Mouse (Mus musculus): Measurements from ENCODE around the gene March1. TPM values are rescaled to one million over a fixed set of nuclear protein-coding genes. Genes with fewer than 3 reads are reported as not detected.
A peak's percentile ranks its signal among the peaks of the same experiment; 100 is the strongest.

The March1 gene
- polyA plus RNA-seq, 1 experiment from 2014 or later = 14.1 TPM

GRCm38 (mm10) chr8:66437929-66438328, 820.2 kb downstream of the March1 start:
- 87% methylated on average over 3 of the region's 3 CpGs for WGBS
- no peak for ATAC-seq
- no peak overlapping the region for H3K27ac ChIP-seq (ENCODE audit: low read depth, low read length)

GRCm38 (mm10) chr8:66438468-66438867, 820.8 kb downstream of the March1 start:
- 84% methylated on average over 4 of the region's 4 CpGs for WGBS
- DNase-seq (ENCODE audit: low spot score) = no peak
- Histone ChIP-seq H3K9ac (ENCODE audit: low read length) (no peak overlapping the region), H3K36me3 (ENCODE audit: control insufficient read depth, insufficient read depth, low read length) (no peaks in the 10 kb centered on the region), H3K4me3 (ENCODE audit: low read depth, low read length) (no peak overlapping the region), H3K27ac (ENCODE audit: low read depth, low read length) (no peak overlapping the region), H3K4me1 (ENCODE audit: control insufficient read depth, insufficient read depth, low read length) (no peaks in the 10 kb centered on the region), H3K27me3 (replicated peaks; ENCODE audit: control insufficient read depth, insufficient read depth, low read length) (no peaks in the 10 kb centered on the region), H3K4me2 (ENCODE audit: low read length) (no peak overlapping the region), H3K9me3 (replicated peaks; ENCODE audit: control insufficient read depth, low read length) (no peaks in the 10 kb centered on the region)
- no peak for ATAC-seq

More at GRCm38 (mm10) chr8:66437929-66438328, 820.2 kb downstream of the March1 start:
- H3K27me3 ChIP-seq (replicated peaks; ENCODE audit: control insufficient read depth, insufficient read depth, low read length) = no peaks in the 10 kb centered on the region
- H3K36me3 ChIP-seq (ENCODE audit: control insufficient read depth, insufficient read depth, low read length) = no peaks in the 10 kb centered on the region
- no peak for DNase-seq (ENCODE audit: low spot score)
- H3K4me2 ChIP-seq (ENCODE audit: low read length) = no peak overlapping the region
- H3K9me3 ChIP-seq (replicated peaks; ENCODE audit: control insufficient read depth, low read length) = no peaks in the 10 kb centered on the region
- H3K4me3 ChIP-seq (ENCODE audit: low read depth, low read length) = no peak overlapping the region
- no peak overlapping the region for H3K9ac ChIP-seq (ENCODE audit: low read length)
- no peaks in the 10 kb centered on the region for H3K4me1 ChIP-seq (ENCODE audit: control insufficient read depth, insufficient read depth, low read length)

DNA sequence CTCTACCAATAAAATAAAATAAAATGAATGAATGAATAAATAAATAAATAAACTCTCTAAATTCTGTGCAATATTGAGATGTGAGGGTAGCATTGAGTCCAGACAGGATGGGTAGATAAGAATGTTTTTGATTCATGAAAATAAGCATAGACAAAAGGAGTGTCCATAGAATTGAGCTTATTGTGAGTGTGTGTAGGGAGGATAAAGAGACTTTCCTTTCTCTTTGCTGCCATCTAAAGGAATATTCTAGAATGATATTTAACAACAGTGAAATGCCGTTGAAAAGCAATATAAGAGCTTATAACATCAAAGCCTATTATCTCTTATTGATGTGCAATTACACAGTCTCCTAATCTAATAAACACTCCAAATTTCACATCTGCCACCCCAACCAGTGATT, 823.4 kb downstream of the March1 start:
- Histone ChIP-seq H3K9ac (ENCODE audit: low read length) (no peak overlapping the region), H3K4me2 (ENCODE audit: low read length) (no peak overlapping the region), H3K27me3 (replicated peaks; ENCODE audit: control insufficient read depth, insufficient read depth, low read length) (no peaks in the 10 kb centered on the region), H3K27ac (ENCODE audit: low read depth, low read length) (no peak overlapping the region), H3K4me3 (ENCODE audit: low read depth, low read length) (no peak overlapping the region), H3K9me3 (replicated peaks; ENCODE audit: control insufficient read depth, low read length) (no peaks in the 10 kb centered on the region), H3K36me3 (ENCODE audit: control insufficient read depth, insufficient read depth, low read length) (no peaks in the 10 kb centered on the region), H3K4me1 (ENCODE audit: control insufficient read depth, insufficient read depth, low read length) (no peaks in the 10 kb centered on the region)
- peak; percentile 69; the same call in 1 of the 2 replicates for ATAC-seq
- 14% methylated on average over 1 of the region's 1 CpGs for WGBS
- DNase-seq (ENCODE audit: low spot score) = peak; percentile 80

- Histone ChIP-seq H3K36me3 (ENCODE audit: control insufficient read depth, insufficient read depth, low read length) (no peaks in the 10 kb centered on the region), H3K27me3 (replicated peaks; ENCODE audit: control insufficient read depth, insufficient read depth, low read length) (no peaks in the 10 kb centered on the region), H3K4me2 (ENCODE audit: low read length) (no peak overlapping the region), H3K4me3 (ENCODE audit: low read depth, low read length) (no peak overlapping the region), H3K4me1 (ENCODE audit: control insufficient read depth, insufficient read depth, low read length) (no peaks in the 10 kb centered on the region), H3K27ac (ENCODE audit: low read depth, low read length) (no peak overlapping the region), H3K9ac (ENCODE audit: low read length) (no peak overlapping the region), H3K9me3 (replicated peaks; ENCODE audit: control insufficient read depth, low read length) (no peaks in the 10 kb centered on the region)
- ATAC-seq = peak; percentile 65
- DNase-seq (ENCODE audit: low spot score) = peak; percentile 71
- 32% methylated on average over 1 of the region's 1 CpGs for whole genome bisulfite sequencing
These were observed 825.1 kb downstream of the March1 start for GRCm38 (mm10) chr8:66442778-66443177.

- no peaks in the 10 kb centered on the region for H3K9me3 ChIP-seq (replicated peaks; ENCODE audit: control insufficient read depth, low read length)
- H3K9ac ChIP-seq (ENCODE audit: low read length) = no peak overlapping the region
- H3K4me2 ChIP-seq (ENCODE audit: low read length) = no peak overlapping the region
- no peaks in the 10 kb centered on the region for H3K36me3 ChIP-seq (ENCODE audit: control insufficient read depth, insufficient read depth, low read length)
- 70% methylated on average over 5 of the region's 5 CpGs for WGBS
- H3K27me3 ChIP-seq (replicated peaks; ENCODE audit: control insufficient read depth, insufficient read depth, low read length) = no peaks in the 10 kb centered on the region
- ATAC-seq (no peak), DNase-seq (ENCODE audit: low spot score) (no peak)
- no peak overlapping the region for H3K4me3 ChIP-seq (ENCODE audit: low read depth, low read length)
- no peak overlapping the region for H3K27ac ChIP-seq (ENCODE audit: low read depth, low read length)
- no peaks in the 10 kb centered on the region for H3K4me1 ChIP-seq (ENCODE audit: control insufficient read depth, insufficient read depth, low read length)
These were observed 826.4 kb downstream of the March1 start for GRCm38 (mm10) chr8:66444141-66444540.

DNA sequence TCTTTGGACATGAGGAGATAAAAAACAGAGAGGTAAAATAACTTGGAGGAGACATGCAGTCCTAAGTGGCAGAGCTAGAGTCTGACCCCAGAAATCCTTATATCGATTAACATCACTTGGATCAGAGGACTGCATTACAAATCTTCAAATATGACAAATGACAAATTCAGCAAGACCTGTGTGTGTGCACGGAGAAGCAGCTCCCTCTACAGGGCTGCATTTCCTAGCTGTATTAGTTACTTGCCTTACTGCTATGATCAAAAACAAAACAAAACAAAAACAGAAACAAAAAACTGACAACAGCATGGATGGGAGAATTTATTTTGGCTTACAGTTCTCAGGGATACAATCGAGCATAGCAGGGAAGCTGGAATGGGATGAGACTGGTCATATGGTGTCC, 827.7 kb downstream of the March1 start:
- no peak for DNase-seq (ENCODE audit: low spot score)
- WGBS = 74% methylated on average over 3 of the region's 3 CpGs

GRCm38 (mm10) chr8:66450691-66451090, 833.0 kb downstream of the March1 start:
- DNase-seq (ENCODE audit: low spot score) = peak; percentile 42
- Histone ChIP-seq H3K4me2 (ENCODE audit: low read length) (no peak overlapping the region), H3K9me3 (replicated peaks; ENCODE audit: control insufficient read depth, low read length) (no peaks in the 10 kb centered on the region), H3K36me3 (ENCODE audit: control insufficient read depth, insufficient read depth, low read length) (no peaks in the 10 kb centered on the region), H3K9ac (ENCODE audit: low read length) (no peak overlapping the region), H3K4me1 (ENCODE audit: control insufficient read depth, insufficient read depth, low read length) (no peaks in the 10 kb centered on the region), H3K4me3 (ENCODE audit: low read depth, low read length) (no peak overlapping the region), H3K27me3 (replicated peaks; ENCODE audit: control insufficient read depth, insufficient read depth, low read length) (no peaks in the 10 kb centered on the region), H3K27ac (ENCODE audit: low read depth, low read length) (no peak overlapping the region)
- WGBS = 21% methylated on average over 5 of the region's 5 CpGs
- 0 out of 2 replicates have a peak, but pooled peaks have one; percentile 34 for ATAC-seq

More for the DNA sequence above, 827.7 kb downstream of the March1 start:
- H3K4me3 ChIP-seq (ENCODE audit: low read depth, low read length) = no peak overlapping the region
- H3K4me1 ChIP-seq (ENCODE audit: control insufficient read depth, insufficient read depth, low read length) = no peaks in the 10 kb centered on the region
- no peak overlapping the region for H3K27ac ChIP-seq (ENCODE audit: low read depth, low read length)
- no peak overlapping the region for H3K9ac ChIP-seq (ENCODE audit: low read length)
- H3K4me2 ChIP-seq (ENCODE audit: low read length) = no peak overlapping the region
- no peak for ATAC-seq
- no peaks in the 10 kb centered on the region for H3K36me3 ChIP-seq (ENCODE audit: control insufficient read depth, insufficient read depth, low read length)
- no peaks in the 10 kb centered on the region for H3K27me3 ChIP-seq (replicated peaks; ENCODE audit: control insufficient read depth, insufficient read depth, low read length)
- H3K9me3 ChIP-seq (replicated peaks; ENCODE audit: control insufficient read depth, low read length) = no peaks in the 10 kb centered on the region

DNA sequence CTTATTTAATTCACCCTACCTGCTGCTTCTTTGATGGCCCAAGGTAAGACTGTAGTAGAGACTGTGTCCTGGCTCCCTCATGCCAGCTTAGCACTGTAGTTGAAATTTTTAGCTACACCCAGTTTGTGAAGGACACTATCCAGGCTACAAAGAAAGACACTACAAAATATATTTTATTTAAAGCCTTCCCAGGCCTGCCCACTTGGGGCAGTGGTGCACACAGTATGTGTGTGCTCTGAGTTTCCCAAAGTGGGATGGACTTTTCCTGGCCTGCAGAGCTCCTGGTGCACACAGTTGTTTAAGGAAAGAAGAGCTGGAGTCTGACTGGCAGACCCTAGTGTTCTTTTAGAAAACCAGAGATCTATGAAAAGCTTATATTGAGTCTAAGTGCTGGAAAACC, 839.4 kb downstream of the March1 start:
- no peak for ATAC-seq
- no peaks in the 10 kb centered on the region for H3K36me3 ChIP-seq (ENCODE audit: control insufficient read depth, insufficient read depth, low read length)
- no peak overlapping the region for H3K9ac ChIP-seq (ENCODE audit: low read length)
- no peaks in the 10 kb centered on the region for H3K4me1 ChIP-seq (ENCODE audit: control insufficient read depth, insufficient read depth, low read length)
- no peak overlapping the region for H3K27ac ChIP-seq (ENCODE audit: low read depth, low read length)
- DNase-seq (ENCODE audit: low spot score) = no peak
- H3K9me3 ChIP-seq (replicated peaks; ENCODE audit: control insufficient read depth, low read length) = no peaks in the 10 kb centered on the region
- H3K4me2 ChIP-seq (ENCODE audit: low read length) = no peak overlapping the region
- H3K27me3 ChIP-seq (replicated peaks; ENCODE audit: control insufficient read depth, insufficient read depth, low read length) = no peaks in the 10 kb centered on the region
- H3K4me3 ChIP-seq (ENCODE audit: low read depth, low read length) = no peak overlapping the region

DNA sequence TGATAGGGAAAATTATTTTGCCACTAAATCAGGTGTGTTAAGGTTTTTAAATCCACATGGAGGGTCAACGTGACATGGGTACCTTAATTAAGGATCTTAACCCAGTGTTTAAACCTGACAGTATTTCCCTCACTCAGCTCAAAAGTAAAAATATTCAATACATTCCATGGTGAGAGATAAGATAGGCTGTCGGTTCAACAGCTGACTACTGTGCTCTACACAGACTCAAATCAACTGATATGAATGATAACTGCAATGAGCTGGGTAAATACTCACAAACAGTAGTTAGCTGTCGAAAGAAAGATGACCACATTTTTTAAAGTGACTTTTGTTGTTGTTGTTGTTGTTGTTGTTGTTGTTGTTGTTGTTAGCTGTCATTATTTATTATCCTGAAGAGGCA, 852.1 kb downstream of the March1 start:
- H3K27me3 ChIP-seq (replicated peaks; ENCODE audit: control insufficient read depth, insufficient read depth, low read length) = no peaks in the 10 kb centered on the region
- H3K4me1 ChIP-seq (ENCODE audit: control insufficient read depth, insufficient read depth, low read length) = no peaks in the 10 kb centered on the region
- 92% methylated on average over 3 of the region's 3 CpGs for WGBS
- H3K9ac ChIP-seq (ENCODE audit: low read length) = no peak overlapping the region
- no peak overlapping the region for H3K27ac ChIP-seq (ENCODE audit: low read depth, low read length)
- H3K4me3 ChIP-seq (ENCODE audit: low read depth, low read length) = no peak overlapping the region
- H3K9me3 ChIP-seq (replicated peaks; ENCODE audit: control insufficient read depth, low read length) = no peaks in the 10 kb centered on the region
- no peak for DNase-seq (ENCODE audit: low spot score)
- ATAC-seq = no peak
- H3K4me2 ChIP-seq (ENCODE audit: low read length) = no peak overlapping the region
- no peaks in the 10 kb centered on the region for H3K36me3 ChIP-seq (ENCODE audit: control insufficient read depth, insufficient read depth, low read length)

All from forebrain, embryonic 14.5 days (tissue).